Mouse (Mus musculus) CH12.LX (cell line): ENCODE measurements around the gene Ehd2. TPM values are rescaled to one million over a fixed set of nuclear protein-coding genes. Genes with fewer than 3 reads are reported as not detected.
"Not testable (repeated sequence)": the region's sequence is repeated elsewhere in the genome, so short reads cannot be mapped to it uniquely, and the experiment has no call there.

Experiments used
- DNase-seq: peaks from one replicate; pipeline ENCODE4 v3.0.0-alpha.2; 2013; ENCODE audit errors: extremely low read depth
- H3K27ac ChIP-seq: 2 replicates; pipeline ENCODE4 v1.5.1; 2012; ENCODE audit warnings: low read depth, mild to moderate bottlenecking, control low read depth, moderate library complexity; ENCODE audit not compliant: insufficient read depth
- H3K27me3 ChIP-seq: replicated peaks from 2 replicates; pipeline ENCODE3; 2012; ENCODE audit warnings: inconsistent platforms
- H3K36me3 ChIP-seq, 2 experiments: replicated peaks in 1 of 2; 2 replicates each; pipeline versions ENCODE3 to v1.6.1; 2012; ENCODE audit warnings: inconsistent platforms in 1 of 2, low read length in 1 of 2, mild to moderate bottlenecking in 1 of 2, mixed read lengths in 1 of 2, moderate library complexity in 1 of 2; ENCODE audit not compliant: control insufficient read depth in 1 of 2, insufficient read depth in 1 of 2
- H3K4me1 ChIP-seq, 2 experiments: 2 replicates each; pipeline ENCODE4 v1.6.1; 2012; ENCODE audit warnings: inconsistent platforms in 1 of 2, moderate library complexity in 1 of 2; ENCODE audit not compliant: insufficient read depth in 2 of 2, control insufficient read depth in 1 of 2
- H3K4me2 ChIP-seq: 2 replicates; pipeline ENCODE4 v1.6.1; 2012; ENCODE audit warnings: low read depth, mild to moderate bottlenecking, control low read depth; ENCODE audit not compliant: poor library complexity, insufficient read depth, severe bottlenecking
- H3K4me3 ChIP-seq, 3 experiments: fragments of 150-350 bp in 1 of 3; sonication (generic) in 1 of 3; replicated peaks in 1 of 3; 2 replicates each; pipeline versions ENCODE3 to v1.5.1; 2011 to 2012; ENCODE audit warnings: low read depth in 2 of 3, low read length in 2 of 3, mild to moderate bottlenecking in 2 of 3, moderate library complexity in 2 of 3, control low read depth in 1 of 3, improper control_type of control experiment in 1 of 3, inconsistent platforms in 1 of 3, mixed read lengths in 1 of 3; ENCODE audit not compliant: poor library complexity in 1 of 3
- H3K79me2 ChIP-seq: replicated peaks from 2 replicates; pipeline ENCODE4 v1.6.1; 2012; ENCODE audit warnings: mild to moderate bottlenecking, moderate library complexity; ENCODE audit not compliant: control insufficient read depth, poor library complexity, insufficient read depth, severe bottlenecking; ENCODE audit errors: extremely low read depth
- H3K9ac ChIP-seq: 2 replicates; pipeline ENCODE4 v1.6.1; 2012; ENCODE audit warnings: low read depth, mild to moderate bottlenecking, control low read depth, moderate library complexity; ENCODE audit not compliant: insufficient read depth
- H3K9me3 ChIP-seq: replicated peaks from 2 replicates; pipeline ENCODE3; 2012; ENCODE audit warnings: low read length, inconsistent platforms, mixed read lengths
- CHD1 ChIP-seq: IDR thresholded peaks from 2 replicates; pipeline ENCODE4 v1.6.1; 2012; ENCODE audit warnings: low read depth, low read length, improper control_type of control experiment, inconsistent platforms
- CHD2 ChIP-seq: IDR thresholded peaks from 2 replicates; pipeline ENCODE4 v1.6.1; 2011; ENCODE audit warnings: low read length, improper control_type of control experiment
- CTCF ChIP-seq, 2 experiments: IDR thresholded peaks in 1 of 2; conservative IDR thresholded peaks in 1 of 2; 2 replicates each; pipeline ENCODE4 v1.5.1; 2011 to 2012; ENCODE audit warnings: low read depth in 2 of 2, low read length in 2 of 2, improper control_type of control experiment in 1 of 2, inconsistent platforms in 1 of 2, mild to moderate bottlenecking in 1 of 2, moderate library complexity in 1 of 2
- ELF1 ChIP-seq: IDR thresholded peaks from 2 replicates; pipeline ENCODE4 v1.6.1; 2014; ENCODE audit warnings: low read depth, mild to moderate bottlenecking, inconsistent platforms, low read length, improper control_type of control experiment
- EP300 ChIP-seq: IDR thresholded peaks from 2 replicates; pipeline ENCODE4 v1.6.1; 2011; ENCODE audit warnings: low read length, improper control_type of control experiment
- ETS1 ChIP-seq: conservative IDR thresholded peaks from 2 replicates; pipeline ENCODE4 v1.6.1; 2012; ENCODE audit warnings: low read depth, mild to moderate bottlenecking, inconsistent platforms, low read length, improper control_type of control experiment, moderate library complexity
- GABPA ChIP-seq: IDR thresholded peaks from 2 replicates; pipeline ENCODE4 v1.6.1; 2012; ENCODE audit warnings: low read depth, low read length, improper control_type of control experiment, inconsistent platforms; ENCODE audit not compliant: insufficient replicate concordance
- JUN ChIP-seq: IDR thresholded peaks from 2 replicates; pipeline ENCODE4 v1.6.1; 2011; ENCODE audit warnings: low read depth, mild to moderate bottlenecking, low read length, improper control_type of control experiment, moderate library complexity; ENCODE audit not compliant: insufficient read depth
- JUND ChIP-seq: conservative IDR thresholded peaks from 2 replicates; pipeline ENCODE4 v1.6.1; 2011; ENCODE audit warnings: low read depth, low read length, improper control_type of control experiment
- KAT2A ChIP-seq: IDR thresholded peaks from 2 replicates; pipeline ENCODE4 v1.6.1; 2012; ENCODE audit warnings: low read length, improper control_type of control experiment, inconsistent platforms; ENCODE audit not compliant: insufficient replicate concordance
- MAZ ChIP-seq: IDR thresholded peaks from 2 replicates; pipeline ENCODE4 v1.6.1; 2012; ENCODE audit warnings: low read depth, mild to moderate bottlenecking, inconsistent platforms, low read length, improper control_type of control experiment, moderate library complexity
- MEF2A ChIP-seq: IDR thresholded peaks from 2 replicates; pipeline ENCODE4 v1.6.1; 2014; ENCODE audit warnings: low read depth, mild to moderate bottlenecking, inconsistent platforms, low read length, improper control_type of control experiment, borderline replicate concordance
- MXI1 ChIP-seq: IDR thresholded peaks from 2 replicates; pipeline ENCODE4 v1.6.1; 2011; ENCODE audit warnings: mild to moderate bottlenecking, low read depth, low read length, improper control_type of control experiment
- MYC ChIP-seq: IDR thresholded peaks from 2 replicates; pipeline ENCODE4 v1.6.1; 2011; ENCODE audit warnings: low read depth, mild to moderate bottlenecking, improper control_type of control experiment, low read length
- PAX5 ChIP-seq: IDR thresholded peaks from 2 replicates; pipeline ENCODE4 v1.6.1; 2012; ENCODE audit warnings: low read length, inconsistent platforms, mixed read lengths
- POLR2A ChIP-seq: IDR thresholded peaks from 2 replicates; pipeline ENCODE4 v1.6.1; 2011; ENCODE audit warnings: low read depth, mild to moderate bottlenecking, improper control_type of control experiment, low read length
- POLR2AphosphoS2 ChIP-seq: IDR thresholded peaks from 2 replicates; pipeline ENCODE4 v1.6.1; 2011; ENCODE audit warnings: low read depth, low read length, improper control_type of control experiment
- TCF12 ChIP-seq: IDR thresholded peaks from 2 replicates; pipeline ENCODE4 v1.6.1; 2014; ENCODE audit warnings: low read depth, mild to moderate bottlenecking, inconsistent platforms, low read length, improper control_type of control experiment
- USF2 ChIP-seq: conservative IDR thresholded peaks from 2 replicates; pipeline ENCODE4 v1.6.1; 2011; ENCODE audit warnings: low read depth, low read length, improper control_type of control experiment
- dilution Hi-C: fragments of 300-500 bp; cut with MboI; formaldehyde crosslinking; loops from 2 replicates; pipeline ENCODE4 v1.14.3; 2020; ENCODE audit warnings: low sequenced_read_pairs; ENCODE audit not compliant: extremely low pct_unique_long_range_greater_than_20kb, extremely low pct_ligation_motif_present
- in situ Hi-C: fragments of 300-500 bp; cut with MboI; formaldehyde crosslinking; loops from 3 replicates; pipeline ENCODE4 v1.14.3; 2019; ENCODE audit warnings: low sequenced_read_pairs, low pct_ligation_motif_present, low pct_unique_long_range_greater_than_20kb, mixed read lengths
- polyA plus RNA-seq: library from polyadenylated mRNA; unstranded; fragments of >175 nt; gene quantifications from 2 replicates; pipeline ENCODE4 v1.2.1, GENCODE M21; 2012; ENCODE audit warnings: low read depth; ENCODE audit not compliant: insufficient read length
- total RNA-seq, 2 experiments: library from RNA; depleted of rRNA; stranded (reverse); fragments of 300-350 nt in 1 of 2; fragments of >200 nt in 1 of 2; gene quantifications; 2 replicates each; pipeline ENCODE4 v1.2.3; 2012 to 2014

Gene Ehd2
- total and polyA plus RNA-seq, 3 experiments, result 1.2 to 7.0 (median 5.2) TPM

DNA sequence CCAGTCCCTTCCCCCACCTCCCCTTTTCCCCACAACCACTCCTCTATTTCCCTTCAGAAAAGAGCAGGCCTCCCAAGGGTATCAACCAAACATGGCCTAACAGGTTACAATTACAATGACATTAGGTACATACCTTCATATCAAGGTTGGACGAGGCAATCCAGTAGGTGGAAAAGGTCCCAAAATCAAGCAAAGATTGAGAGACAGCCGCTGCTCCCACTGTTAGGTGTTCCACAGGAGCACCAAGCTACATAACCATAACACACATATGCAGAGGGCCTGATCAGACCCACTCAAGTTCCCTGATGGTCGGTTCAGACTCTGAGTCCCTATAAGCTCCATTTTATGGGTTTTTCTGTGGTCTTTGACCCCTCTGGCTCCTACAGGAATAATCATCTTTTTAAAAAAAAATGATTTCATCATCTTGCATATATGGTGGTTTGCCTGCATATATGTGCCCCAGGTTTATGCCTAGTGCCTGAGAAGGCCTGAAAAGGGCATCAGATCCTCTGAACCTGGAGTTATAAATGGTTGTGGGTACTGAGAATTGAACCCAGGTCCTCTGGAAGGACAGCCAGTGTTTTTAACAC, 51.1 kb downstream of the Ehd2 start:
- Histone ChIP-seq H3K27ac (no peak overlapping the region), H3K4me1 (peaks cover 18 to 25% of the 10 kb centered on the region in 2 experiments), H3K9me3 (no peaks in the 10 kb centered on the region), H3K4me3 (no peak overlapping the region), H3K9ac (no peak overlapping the region), H3K36me3 (peaks cover 34 to 48% of the 10 kb centered on the region in 2 experiments), H3K79me2 (peaks cover 15% of the 10 kb centered on the region), H3K27me3 (no peaks in the 10 kb centered on the region), H3K4me2 (no peak overlapping the region)
- no peak for DNase-seq
- TF ChIP-seq GABPA, result no peak
- peak; percentile 86 for TF ChIP-seq POLR2AphosphoS2
- in situ Hi-C loops (no loop called here), dilution Hi-C loops (no loop called here)

- H3K9ac ChIP-seq, DNase-seq, H3K27ac ChIP-seq, H3K27me3 ChIP-seq, H3K9me3 ChIP-seq, in situ Hi-C loops, dilution Hi-C loops, H3K79me2 ChIP-seq, H3K4me2 ChIP-seq, H3K4me3 ChIP-seq: not testable (repeated sequence)
- H3K36me3 ChIP-seq, result peaks cover 34 to 44% of the 10 kb centered on the region in 2 experiments
- peaks cover 16 to 20% of the 10 kb centered on the region in 2 experiments for H3K4me1 ChIP-seq
Observed at GRCm38 (mm10) chr7:15915695-15916094, 51.7 kb downstream of the Ehd2 start.

- Histone ChIP-seq H3K4me3 (no peak overlapping the region), H3K4me1 (peaks cover 7 to 11% of the 10 kb centered on the region in 2 experiments; a peak in 3 of 4 replicates), H3K27me3 (no peaks in the 10 kb centered on the region), H3K9ac (no peak overlapping the region), H3K9me3 (no peaks in the 10 kb centered on the region), H3K27ac (no peak overlapping the region), H3K36me3 (peaks cover 26 to 35% of the 10 kb centered on the region in 2 experiments), H3K4me2 (no peak overlapping the region), H3K79me2 (peaks cover under 1% of the 10 kb centered on the region; the same call in 1 of the 2 replicates)
- TF ChIP-seq MXI1 (0 out of 2 replicates have a peak, but pooled peaks have one; percentile 29), CHD2 (no peak)
- dilution Hi-C loops (no loop called here), in situ Hi-C loops (no loop called here)
- DNase-seq, result no peak
Observed at GRCm38 (mm10) chr7:15914751-15915150, 52.6 kb downstream of the Ehd2 start.

GRCm38 (mm10) chr7:15914252-15914651, 53.1 kb downstream of the Ehd2 start:
- Histone ChIP-seq H3K27me3 (no peaks in the 10 kb centered on the region), H3K4me2 (no peak overlapping the region), H3K4me3 (no peak overlapping the region), H3K9me3 (no peaks in the 10 kb centered on the region), H3K27ac (no peak overlapping the region), H3K9ac (no peak overlapping the region), H3K79me2 (no peaks in the 10 kb centered on the region), H3K36me3 (peaks cover 22 to 30% of the 10 kb centered on the region in 2 experiments), H3K4me1 (peaks cover 5 to 10% of the 10 kb centered on the region in 2 experiments; a peak in 3 of 4 replicates)
- dilution Hi-C loops (no loop called here), in situ Hi-C loops (no loop called here)
- peak; percentile 58 for DNase-seq
- no peak for TF ChIP-seq MYC
- no peak for TF ChIP-seq ETS1
- TF ChIP-seq EP300, result no peak
- TF ChIP-seq PAX5, result no peak
- TF ChIP-seq MEF2A, result no peak
- no peak for TF ChIP-seq POLR2A
- TF ChIP-seq CTCF (conservative IDR thresholded peaks at IDR 0.05 in 1 of 2, IDR thresholded peaks at IDR 0.05 in 1 of 2; ENCODE audit: low read depth in 2 of 2, low read length in 2 of 2), result peak; percentile 81 to 99
- TF ChIP-seq CHD1, result no peak
- TF ChIP-seq JUN, result no peak
- TF ChIP-seq TCF12, result no peak
- no peak for TF ChIP-seq KAT2A
- TF ChIP-seq MAZ, result no peak
- no peak for TF ChIP-seq ELF1
- TF ChIP-seq CHD2, result no peak
- TF ChIP-seq USF2, result no peak
- no peak for TF ChIP-seq JUND
- TF ChIP-seq MXI1, result no peak
